Mouse (Mus musculus) gastrocnemius, postnatal 25 days (tissue): ENCODE results near the gene Ecm2. TPM values are rescaled to one million over a fixed set of nuclear protein-coding genes. Genes with fewer than 3 reads are reported as not detected.
A peak's percentile ranks its signal among the peaks of the same experiment; 100 is the strongest.

Experiments used
- DNase-seq: peaks from one replicate; pipeline ENCODE4 v3.0.0; 2022
- long read RNA-seq, 2 experiments: library from polyadenylated mRNA; stranded (forward); transcript quantifications; one replicate each; pipeline ENCODE4 v2.0.0; 2021
- total RNA-seq, 2 experiments: library from RNA; stranded (reverse); gene quantifications; 1 replicate in 1 of 2; 2 replicates in 1 of 2; pipeline ENCODE4 v1.2.3; 2021

Ecm2 gene
- 10 to 100 TPM in 1 of 2 experiments, 1 to 10 TPM in 1; 9.6 to 10.9 TPM for total RNA-seq
- long read RNA-seq, experiment 1, partial matches to known transcripts = 1 of 3 reads
- long read RNA-seq, experiment 1, other reads (novel, unspliced or antisense) = 0 of 3 reads
- long read RNA-seq, experiment 2, partial matches to known transcripts = 0 of 1 reads
- long read RNA-seq, experiment 2, other reads (novel, unspliced or antisense) = 0 of 1 reads

GRCm38 (mm10) chr13:49504510-49504909 lies at the start of gene Ecm2:
Gene Ecm2, plus strand, starts transcription at chr13:49504810.
- no peak for DNase-seq

- no peak for DNase-seq
Measured at GRCm38 (mm10) chr13:49460276-49460675, 44.3 kb upstream of the Ecm2 start.

- DNase-seq = peak; percentile 67
Measured at GRCm38 (mm10) chr13:49460692-49461414, 43.8 kb upstream of the Ecm2 start.

- DNase-seq = peak; percentile 44
Measured at GRCm38 (mm10) chr13:49461458-49462132, 43.0 kb upstream of the Ecm2 start.

GRCm38 (mm10) chr13:49462921-49463320 lies 41.7 kb upstream of the Ecm2 start:
- DNase-seq = no peak

GRCm38 (mm10) chr13:49465875-49466274 lies 38.7 kb upstream of the Ecm2 start:
- DNase-seq = no peak

- DNase-seq = peak; percentile 81
Measured at GRCm38 (mm10) chr13:49466393-49467075, 38.1 kb upstream of the Ecm2 start.

GRCm38 (mm10) chr13:49467585-49467984 lies 37.0 kb upstream of the Ecm2 start:
- DNase-seq = no peak

- no peak for DNase-seq
Measured at GRCm38 (mm10) chr13:49469002-49469401, 35.6 kb upstream of the Ecm2 start.

- no peak for DNase-seq
Measured at GRCm38 (mm10) chr13:49470319-49470718, 34.3 kb upstream of the Ecm2 start.

GRCm38 (mm10) chr13:49470806-49471205 lies 33.8 kb upstream of the Ecm2 start:
- peak; percentile 53 for DNase-seq

GRCm38 (mm10) chr13:49471981-49472675 lies 32.5 kb upstream of the Ecm2 start:
- DNase-seq = no peak

- DNase-seq = no peak
Measured at GRCm38 (mm10) chr13:49472676-49473005, 32.0 kb upstream of the Ecm2 start.

- no peak for DNase-seq
Measured at GRCm38 (mm10) chr13:49477887-49478286, 26.7 kb upstream of the Ecm2 start.

- DNase-seq = no peak
Measured at GRCm38 (mm10) chr13:49478851-49479374, 25.7 kb upstream of the Ecm2 start.

- DNase-seq = peak; percentile 75
Measured at GRCm38 (mm10) chr13:49479399-49479798, 25.2 kb upstream of the Ecm2 start.

GRCm38 (mm10) chr13:49480057-49480456 lies 24.6 kb upstream of the Ecm2 start:
- peak; percentile 90 for DNase-seq

GRCm38 (mm10) chr13:49480551-49480950 lies 24.1 kb upstream of the Ecm2 start:
- peak; percentile 46 for DNase-seq

GRCm38 (mm10) chr13:49485388-49485787 lies 19.2 kb upstream of the Ecm2 start:
- no peak for DNase-seq

GRCm38 (mm10) chr13:49492376-49493368 lies 11.9 kb upstream of the Ecm2 start, which contains the start of gene Tes3-ps:
Gene Tes3-ps, plus strand, starts transcription at chr13:49493318.
- no peak for DNase-seq

GRCm38 (mm10) chr13:49505776-49506175 lies 1.2 kb downstream of the Ecm2 start:
- DNase-seq = no peak
